In the genomic region with DNA sequence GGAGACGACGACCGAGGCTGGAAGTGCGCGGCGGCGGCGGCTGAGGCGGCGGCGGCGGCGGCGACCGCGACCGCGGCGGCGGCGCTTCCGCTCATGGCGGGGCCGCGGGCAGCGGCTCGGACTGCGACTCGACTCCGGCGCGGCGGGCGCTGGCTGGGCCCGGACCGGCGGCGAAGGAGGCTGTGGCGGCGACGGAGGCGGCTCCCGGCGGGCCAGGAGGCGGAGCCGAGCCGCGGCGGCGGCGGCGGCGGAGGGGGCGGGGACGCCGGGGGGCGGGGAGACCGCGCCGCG, we compare ENCODE assay signal across 7 mouse cellular contexts. TPM values are rescaled to one million over a fixed set of nuclear protein-coding genes. Genes with fewer than 3 reads are reported as not detected.
DNase-seq lines count a peak whose midpoint lies in the region; ATAC-seq and TF ChIP-seq lines count a peak whose summit lies in the region.

A gene (minus strand): TSS at position 77 of the 291 bp plus-strand sequence.

- H3K4me1 ChIP-seq in limb, embryonic 14.5 days (ENCODE audit: control insufficient read depth, insufficient read depth, low read length): peaks cover 17% of the 10 kb centered on the region
- peaks cover 8% of the 10 kb centered on the region for H3K4me1 ChIP-seq in stomach, embryonic 14.5 days (ENCODE audit: control insufficient read depth, insufficient read depth, low read length)

- no peak for ATAC-seq in erythroid progenitor cell, adult 5-6 weeks (replicated peaks; ENCODE audit: low FRiP score, poor library complexity, severe bottlenecking)
- ATAC-seq in limb, embryonic 14.5 days (ENCODE audit: low FRiP score, low read depth): no peak
- ATAC-seq in stomach, embryonic 14.5 days (ENCODE audit: insufficient number of reproducible peaks, insufficient read depth, low FRiP score, low read depth): no peak

- H3K9me3 ChIP-seq in limb, embryonic 14.5 days (ENCODE audit: control insufficient read depth, low read length): no peaks in the 10 kb centered on the region
- no peaks in the 10 kb centered on the region for H3K9me3 ChIP-seq in stomach, embryonic 14.5 days (ENCODE audit: control insufficient read depth, low read depth, low read length)

- 0% methylated on average over 5 of the region's 61 CpGs for WGBS in limb, embryonic 14.5 days
- 0% methylated on average over 25 of the region's 61 CpGs for WGBS in stomach, embryonic 14.5 days

- H3K4me3 ChIP-seq in limb, embryonic 14.5 days (replicated peaks; ENCODE audit: low read length): peak within 1 kb of the TSS; percentile 78
- H3K4me3 ChIP-seq in stomach, embryonic 14.5 days (ENCODE audit: low read depth, low read length): peak within 1 kb of the TSS; percentile 81

- peak within 1 kb of the TSS; percentile 90 for H3K4me2 ChIP-seq in limb, embryonic 14.5 days (replicated peaks; ENCODE audit: low read depth, low read length, severe bottlenecking)
- H3K4me2 ChIP-seq in stomach, embryonic 14.5 days (replicated peaks; ENCODE audit: low read depth, low read length): peak within 1 kb of the TSS; percentile 73

- TF ChIP-seq POLR2A in limb, embryonic 14.5 days (IDR thresholded peaks at IDR 0.05; ENCODE audit: borderline replicate concordance, extremely low read depth, insufficient read depth, insufficient read length): no peak

- H3K27ac ChIP-seq in limb, embryonic 14.5 days (replicated peaks; ENCODE audit: low read depth, low read length): peak within 1 kb of the TSS; percentile 92
- H3K27ac ChIP-seq in stomach, embryonic 14.5 days (ENCODE audit: low read length): peak within 1 kb of the TSS; percentile 95

- no peaks in the 10 kb centered on the region for H3K27me3 ChIP-seq in limb, embryonic 14.5 days (ENCODE audit: control insufficient read depth, insufficient read depth, low read length)
- H3K27me3 ChIP-seq in stomach, embryonic 14.5 days (ENCODE audit: control insufficient read depth, insufficient read depth, low read length): no peaks in the 10 kb centered on the region

- H3K36me3 ChIP-seq in limb, embryonic 14.5 days (ENCODE audit: control insufficient read depth, insufficient read depth, low read length): no peaks in the 10 kb centered on the region
- no peaks in the 10 kb centered on the region for H3K36me3 ChIP-seq in stomach, embryonic 14.5 days (ENCODE audit: control insufficient read depth, insufficient read depth, low read length)

- DNase-seq in thymus, postnatal 0 days (ENCODE audit: low spot score): no peak
- no peak for DNase-seq in thymus, postnatal 25 days
- no peak for DNase-seq in heart, postnatal 36 days
- DNase-seq in limb, embryonic 14.5 days (ENCODE audit: low spot score): no peak
- no peak for DNase-seq in B cell, adult 2 months

- intact Hi-C loops in heart, postnatal 36 days (cut with DNase I): loop anchor here (2.0 to 5.0 kb wide), 2 partner anchors 67 to 161 kb away; no protein-coding TSS in a partner anchor

- H3K9ac ChIP-seq in limb, embryonic 14.5 days (ENCODE audit: low read depth, low read length, severe bottlenecking): peak within 1 kb of the TSS; percentile 82
- peak within 1 kb of the TSS; percentile 78 for H3K9ac ChIP-seq in stomach, embryonic 14.5 days (replicated peaks; ENCODE audit: low read depth, low read length)

RNA-seq across cellular contexts. Expression of the gene that starts here (rescaled TPM):
- 21.3 and 22.3 TPM in 2 replicates for polyA plus RNA-seq in thymus, postnatal 0 days (2015; fragmentation: Nextera tagmentation; extraction: Ambion mirVana)
- 171 and 226 TPM in 2 replicates for total RNA-seq in erythroid progenitor cell, adult 5-6 weeks (2015; ENCODE audit: low replicate concordance)
- total RNA-seq in erythroid progenitor cell, adult 5-6 weeks (2017; ENCODE audit: low replicate concordance): 87.2 and 102 TPM in 2 replicates
- 10 to 100 TPM; 32.0 to 36.4 TPM for total RNA-seq in heart, postnatal 36 days (2021)
- polyA plus RNA-seq in limb, embryonic 14.5 days (2012; rRNA removed): 107 and 164 TPM in 2 replicates
- 26.8 and 29.3 TPM in 2 replicates for polyA plus RNA-seq in limb, embryonic 14.5 days (2014; fragmentation: Nextera tagmentation; extraction: Ambion mirVana)
- polyA plus RNA-seq in stomach, embryonic 14.5 days (2014; fragmentation: Nextera tagmentation; extraction: Ambion mirVana): 37.0 and 40.4 TPM in 2 replicates
